Mouse (Mus musculus): Measurements from ENCODE around the gene Ttc12. TPM values are rescaled to one million over a fixed set of nuclear protein-coding genes. Genes with fewer than 3 reads are reported as not detected.

The Ttc12 gene
- polyA plus RNA-seq, 1 experiment from 2014 or later, result 2.6 TPM

GRCm38 (mm10) chr9:49450491-49450890 is 35.5 kb downstream of the Ttc12 start:
- no peaks in the 10 kb centered on the region for H3K4me1 ChIP-seq
- H3K27me3 ChIP-seq, result no peaks in the 10 kb centered on the region
- H3K9ac ChIP-seq, result no peak overlapping the region
- no peak overlapping the region for H3K4me2 ChIP-seq
- H3K9me3 ChIP-seq, result no peaks in the 10 kb centered on the region
- no peak for ATAC-seq (ENCODE audit: borderline replicate concordance, extremely low read depth, low FRiP score, low TSS enrichment)
- H3K36me3 ChIP-seq, result no peaks in the 10 kb centered on the region
- 70% methylated on average over 3 of the region's 3 CpGs for WGBS
- no peak overlapping the region for H3K27ac ChIP-seq
- H3K4me3 ChIP-seq, result no peak overlapping the region

- no peaks in the 10 kb centered on the region for H3K9me3 ChIP-seq
- H3K27me3 ChIP-seq, result no peaks in the 10 kb centered on the region
- H3K36me3 ChIP-seq, result no peaks in the 10 kb centered on the region
- H3K4me3 ChIP-seq, result no peak overlapping the region
- H3K9ac ChIP-seq, result no peak overlapping the region
- no peaks in the 10 kb centered on the region for H3K4me1 ChIP-seq
- H3K27ac ChIP-seq, result no peak overlapping the region
- WGBS, result 68% methylated on average over 3 of the region's 3 CpGs
- no peak overlapping the region for H3K4me2 ChIP-seq
- ATAC-seq (ENCODE audit: borderline replicate concordance, extremely low read depth, low FRiP score, low TSS enrichment), result no peak
These were observed 43.4 kb downstream of the Ttc12 start for GRCm38 (mm10) chr9:49442621-49443020.

DNA sequence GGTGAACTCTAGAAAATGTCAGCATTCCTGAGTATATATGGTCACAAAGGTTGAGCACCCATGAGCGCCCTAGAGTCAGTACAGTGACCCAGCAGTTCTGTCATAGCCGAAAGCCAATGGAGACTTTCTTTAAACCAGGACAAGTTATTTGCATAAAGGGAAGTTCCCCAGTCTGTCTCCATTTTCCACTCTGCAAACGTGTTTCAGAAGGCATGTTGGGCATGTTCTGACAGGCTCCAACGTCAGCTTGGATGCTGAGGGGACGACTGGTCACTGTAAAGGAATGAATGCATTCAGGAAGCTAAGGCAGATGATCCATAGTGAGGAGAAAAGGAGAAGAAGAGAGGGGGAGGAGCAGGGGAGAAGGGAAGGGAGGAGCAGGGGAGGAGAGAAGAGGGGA is 58.5 kb downstream of the Ttc12 start:
- H3K4me3 ChIP-seq, result no peak overlapping the region
- no peaks in the 10 kb centered on the region for H3K36me3 ChIP-seq
- H3K9ac ChIP-seq, result no peak overlapping the region
- H3K4me2 ChIP-seq, result no peak overlapping the region
- no peak overlapping the region for H3K27ac ChIP-seq
- 63% methylated on average over 5 of the region's 5 CpGs for WGBS
- H3K27me3 ChIP-seq, result no peaks in the 10 kb centered on the region
- no peaks in the 10 kb centered on the region for H3K9me3 ChIP-seq
- no peaks in the 10 kb centered on the region for H3K4me1 ChIP-seq
- no peak for ATAC-seq (ENCODE audit: borderline replicate concordance, extremely low read depth, low FRiP score, low TSS enrichment)

GRCm38 (mm10) chr9:49426921-49427320 is 59.1 kb downstream of the Ttc12 start, which contains the start of gene Ankk1:
TSS of gene Ankk1 (minus strand) at chr9:49427021.
- Histone ChIP-seq H3K27ac (no peak within 1 kb of the TSS), H3K4me3 (no peak within 1 kb of the TSS), H3K4me2 (no peak within 1 kb of the TSS), H3K9me3 (no peaks in the 10 kb centered on the region), H3K27me3 (no peaks in the 10 kb centered on the region), H3K36me3 (no peaks in the 10 kb centered on the region), H3K4me1 (no peaks in the 10 kb centered on the region), H3K9ac (no peak within 1 kb of the TSS)
- no peak for ATAC-seq (ENCODE audit: borderline replicate concordance, extremely low read depth, low FRiP score, low TSS enrichment)
- 69% methylated on average over 7 of the region's 7 CpGs for WGBS

GRCm38 (mm10) chr9:49425585-49425984 is 60.4 kb downstream of the Ttc12 start:
- 43% methylated on average over 1 of the region's 1 CpGs for WGBS
- Histone ChIP-seq H3K4me2 (no peak overlapping the region), H3K9me3 (no peaks in the 10 kb centered on the region), H3K36me3 (no peaks in the 10 kb centered on the region), H3K4me1 (no peaks in the 10 kb centered on the region), H3K27ac (no peak overlapping the region), H3K9ac (no peak overlapping the region), H3K4me3 (no peak overlapping the region), H3K27me3 (no peaks in the 10 kb centered on the region)
- no peak for ATAC-seq (ENCODE audit: borderline replicate concordance, extremely low read depth, low FRiP score, low TSS enrichment)

GRCm38 (mm10) chr9:49423866-49424265 is 62.2 kb downstream of the Ttc12 start:
- ATAC-seq (ENCODE audit: borderline replicate concordance, extremely low read depth, low FRiP score, low TSS enrichment), result no peak
- H3K27ac ChIP-seq, result no peak overlapping the region

GRCm38 (mm10) chr9:49410621-49411020 is 75.4 kb downstream of the Ttc12 start:
- H3K9me3 ChIP-seq, result no peaks in the 10 kb centered on the region
- H3K4me2 ChIP-seq, result no peak overlapping the region
- no peak overlapping the region for H3K27ac ChIP-seq
- H3K4me1 ChIP-seq, result no peaks in the 10 kb centered on the region
- H3K4me3 ChIP-seq, result no peak overlapping the region
- ATAC-seq (ENCODE audit: borderline replicate concordance, extremely low read depth, low FRiP score, low TSS enrichment), result no peak
- H3K9ac ChIP-seq, result no peak overlapping the region
- no peaks in the 10 kb centered on the region for H3K36me3 ChIP-seq
- 57% methylated on average over 5 of the region's 5 CpGs for WGBS
- H3K27me3 ChIP-seq, result no peaks in the 10 kb centered on the region

More at GRCm38 (mm10) chr9:49423866-49424265, 62.2 kb downstream of the Ttc12 start:
- no peaks in the 10 kb centered on the region for H3K36me3 ChIP-seq
- H3K4me2 ChIP-seq, result no peak overlapping the region
- no peaks in the 10 kb centered on the region for H3K27me3 ChIP-seq
- no peak overlapping the region for H3K4me3 ChIP-seq
- 88% methylated on average over 5 of the region's 5 CpGs for WGBS
- H3K9me3 ChIP-seq, result no peaks in the 10 kb centered on the region
- H3K4me1 ChIP-seq, result no peaks in the 10 kb centered on the region
- H3K9ac ChIP-seq, result no peak overlapping the region

DNA sequence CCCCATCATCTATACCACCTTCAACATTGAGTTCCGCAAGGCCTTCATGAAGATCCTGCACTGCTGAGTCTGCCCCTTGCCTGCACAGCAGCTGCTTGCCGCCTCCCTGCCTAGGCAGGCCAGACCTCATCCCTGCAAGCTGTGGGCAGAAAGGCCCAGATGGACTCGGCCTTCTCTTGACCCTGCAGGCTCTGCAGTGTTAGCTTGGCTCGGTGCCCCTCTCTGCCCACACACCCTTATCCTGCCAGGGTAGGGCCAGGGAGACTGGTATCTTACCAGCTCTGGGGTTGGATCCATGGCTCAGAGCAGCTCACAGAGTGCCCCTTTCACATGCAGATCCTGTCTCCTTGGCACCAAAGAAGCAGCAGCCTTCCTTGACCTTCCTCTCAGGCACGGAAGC is 79.0 kb downstream of the Ttc12 start:
- no peaks in the 10 kb centered on the region for H3K4me1 ChIP-seq
- H3K9ac ChIP-seq, result no peak overlapping the region
- no peak for ATAC-seq (ENCODE audit: borderline replicate concordance, extremely low read depth, low FRiP score, low TSS enrichment)
- H3K36me3 ChIP-seq, result no peaks in the 10 kb centered on the region
- H3K4me3 ChIP-seq, result no peak overlapping the region
- no peaks in the 10 kb centered on the region for H3K27me3 ChIP-seq
- H3K9me3 ChIP-seq, result no peaks in the 10 kb centered on the region
- no peak overlapping the region for H3K4me2 ChIP-seq
- 81% methylated on average over 5 of the region's 5 CpGs for WGBS
- no peak overlapping the region for H3K27ac ChIP-seq

GRCm38 (mm10) chr9:49403711-49404110 is 82.3 kb downstream of the Ttc12 start:
- WGBS, result 61% methylated on average over 2 of the region's 2 CpGs
- Histone ChIP-seq H3K9ac (no peak overlapping the region), H3K36me3 (no peaks in the 10 kb centered on the region), H3K4me1 (no peaks in the 10 kb centered on the region), H3K4me2 (no peak overlapping the region), H3K4me3 (no peak overlapping the region), H3K9me3 (no peaks in the 10 kb centered on the region), H3K27ac (no peak overlapping the region), H3K27me3 (no peaks in the 10 kb centered on the region)
- no peak for ATAC-seq (ENCODE audit: borderline replicate concordance, extremely low read depth, low FRiP score, low TSS enrichment)

DNA sequence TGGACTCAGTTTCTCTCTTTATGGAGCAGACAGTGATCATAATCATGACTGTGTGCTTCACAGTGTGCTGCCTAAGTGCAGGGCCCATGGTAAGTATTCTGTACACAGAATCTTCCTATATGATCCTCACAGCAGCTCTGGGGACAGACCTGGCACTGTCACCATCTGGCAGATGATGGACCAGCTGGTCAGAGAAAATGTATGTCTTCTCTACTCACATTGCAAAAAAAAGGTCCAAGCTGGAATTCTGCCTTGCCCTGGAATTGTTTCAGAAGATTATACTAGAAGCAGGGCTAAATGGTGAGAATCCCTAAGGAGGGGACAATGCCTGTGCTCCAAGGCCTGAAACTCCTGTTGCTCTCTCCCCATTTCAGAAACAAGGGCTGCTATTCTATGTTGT is 90.0 kb downstream of the Ttc12 start:
- no peak overlapping the region for H3K4me3 ChIP-seq
- no peaks in the 10 kb centered on the region for H3K4me1 ChIP-seq
- H3K36me3 ChIP-seq, result no peaks in the 10 kb centered on the region
- no peak for ATAC-seq (ENCODE audit: borderline replicate concordance, extremely low read depth, low FRiP score, low TSS enrichment)
- no peaks in the 10 kb centered on the region for H3K9me3 ChIP-seq
- no peak overlapping the region for H3K9ac ChIP-seq
- H3K27ac ChIP-seq, result no peak overlapping the region
- no peaks in the 10 kb centered on the region for H3K27me3 ChIP-seq
- no peak overlapping the region for H3K4me2 ChIP-seq

DNA sequence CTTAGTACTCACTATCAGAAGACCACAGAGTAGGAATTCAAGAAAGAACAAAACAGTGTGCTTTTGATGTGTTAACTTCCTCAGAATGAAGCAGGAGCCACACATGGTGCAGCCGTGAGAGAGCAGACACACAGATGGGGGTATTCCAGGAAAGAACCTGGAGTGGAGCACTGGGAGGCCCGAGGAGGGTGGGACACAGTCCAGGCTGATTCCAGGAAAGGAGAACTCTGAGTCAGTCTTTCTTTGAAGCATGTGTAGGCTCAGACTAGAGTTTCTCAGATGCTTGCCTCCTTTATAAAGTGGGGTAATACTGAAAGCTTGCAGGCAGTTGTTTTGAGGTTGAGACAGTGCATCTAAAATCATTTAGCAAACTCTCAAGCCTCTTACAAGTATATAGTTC is 93.8 kb downstream of the Ttc12 start:
- no peaks in the 10 kb centered on the region for H3K9me3 ChIP-seq
- no peak overlapping the region for H3K4me2 ChIP-seq
- no peak for ATAC-seq (ENCODE audit: borderline replicate concordance, extremely low read depth, low FRiP score, low TSS enrichment)
- H3K27me3 ChIP-seq, result no peaks in the 10 kb centered on the region
- no peak overlapping the region for H3K9ac ChIP-seq
- WGBS, result 31% methylated on average over 2 of the region's 2 CpGs
- H3K4me3 ChIP-seq, result no peak overlapping the region
- H3K4me1 ChIP-seq, result no peaks in the 10 kb centered on the region
- no peaks in the 10 kb centered on the region for H3K36me3 ChIP-seq
- H3K27ac ChIP-seq, result no peak overlapping the region

Data from lung, embryonic 15.5 days (tissue).